Mouse (Mus musculus) neural tube, embryonic 12.5 days (tissue): ENCODE results near the gene Alkbh3. TPM values are rescaled to one million over a fixed set of nuclear protein-coding genes. Genes with fewer than 3 reads are reported as not detected.

Experiments
- ATAC-seq: fragments of 200-750 bp; cut with Nextera tagmentation; 2 replicates; pipeline ENCODE4 v1.8.0; 2017; ENCODE audit warnings: low read depth, mild to moderate bottlenecking, moderate TSS enrichment, moderate library complexity; ENCODE audit not compliant: low FRiP score
- H3K27ac ChIP-seq: fragments of 300-500 bp; sonication (generic); 2 replicates; pipeline ENCODE4 v1.5.1; 2016
- H3K27me3 ChIP-seq: fragments of 300-500 bp; sonication (generic); replicated peaks from 2 replicates; pipeline ENCODE4 v1.6.1; 2016; ENCODE audit warnings: mild to moderate bottlenecking
- H3K36me3 ChIP-seq: fragments of 300-500 bp; sonication (generic); 2 replicates; pipeline ENCODE4 v1.6.1; 2016; ENCODE audit warnings: mild to moderate bottlenecking
- H3K4me1 ChIP-seq: fragments of 300-500 bp; sonication (generic); 2 replicates; pipeline ENCODE4 v1.6.1; 2016
- H3K4me2 ChIP-seq: fragments of 300-500 bp; sonication (generic); replicated peaks from 2 replicates; pipeline ENCODE4 v1.6.1; 2016; ENCODE audit warnings: mild to moderate bottlenecking
- H3K4me3 ChIP-seq: fragments of 300-500 bp; sonication (generic); 2 replicates; pipeline ENCODE4 v1.5.1; 2016
- H3K9ac ChIP-seq: fragments of 300-500 bp; sonication (generic); 2 replicates; pipeline ENCODE4 v1.6.1; 2016; ENCODE audit warnings: mild to moderate bottlenecking
- H3K9me3 ChIP-seq: fragments of 300-500 bp; sonication (generic); 2 replicates; pipeline ENCODE4 v1.6.1; 2016; ENCODE audit warnings: mild to moderate bottlenecking
- WGBS: fragments of 180-500 bp; shearing (Covaris S2); methylation state at CpG from one replicate; pipeline ENCODE4 v1.1.7; 2016; 5-methylcytosine and 5-hydroxymethylcytosine counted together
- polyA plus RNA-seq: library from polyadenylated mRNA; unstranded; fragments of >200 nt; fragmentation: Nextera tagmentation; extraction: Ambion mirVana; gene quantifications from 2 replicates; pipeline ENCODE4 v1.2.1, GENCODE M21; 2016

Alkbh3 gene
- polyA plus RNA-seq, 1 experiment from 2014 or later = 57.6 TPM

- Histone ChIP-seq H3K36me3 (no peaks in the 10 kb centered on the region), H3K9me3 (no peaks in the 10 kb centered on the region), H3K9ac (no peak overlapping the region), H3K4me1 (peaks cover 32% of the 10 kb centered on the region), H3K4me3 (no peak overlapping the region), H3K4me2 (no peak overlapping the region), H3K27me3 (peaks cover 48% of the 10 kb centered on the region), H3K27ac (no peak overlapping the region)
- 76% methylated on average over 8 of the region's 8 CpGs for WGBS
- no peak for ATAC-seq
Measured at GRCm38 (mm10) chr2:93959346-93959745, 51.3 kb downstream of the Alkbh3 start.

DNA sequence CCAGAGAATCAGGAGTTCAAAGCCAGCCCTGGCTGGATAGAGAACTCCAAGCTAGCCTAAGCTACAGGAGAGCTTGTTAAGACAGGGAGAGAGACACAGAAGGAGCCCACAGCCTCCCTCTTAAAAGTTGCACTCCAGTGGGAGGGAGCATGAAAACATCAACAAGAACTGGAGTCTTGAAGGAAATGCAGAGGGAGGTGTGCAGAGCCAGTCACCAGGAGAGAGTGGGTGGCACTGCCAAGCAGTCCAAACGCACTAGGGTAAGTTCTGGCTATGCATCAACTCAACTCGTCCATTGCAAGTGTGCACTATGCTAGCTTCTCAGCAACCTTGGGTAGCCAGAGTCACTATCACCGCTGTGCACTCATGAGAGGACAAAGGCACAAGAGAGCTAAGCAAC lies 52.4 kb downstream of the Alkbh3 start:
- no peak for ATAC-seq
- Histone ChIP-seq H3K36me3 (no peaks in the 10 kb centered on the region), H3K4me3 (no peak overlapping the region), H3K4me1 (peaks cover 31% of the 10 kb centered on the region), H3K9ac (no peak overlapping the region), H3K27me3 (peaks cover 56% of the 10 kb centered on the region), H3K9me3 (no peaks in the 10 kb centered on the region), H3K4me2 (no peak overlapping the region), H3K27ac (no peak overlapping the region)
- 59% methylated on average over 3 of the region's 3 CpGs for WGBS

DNA sequence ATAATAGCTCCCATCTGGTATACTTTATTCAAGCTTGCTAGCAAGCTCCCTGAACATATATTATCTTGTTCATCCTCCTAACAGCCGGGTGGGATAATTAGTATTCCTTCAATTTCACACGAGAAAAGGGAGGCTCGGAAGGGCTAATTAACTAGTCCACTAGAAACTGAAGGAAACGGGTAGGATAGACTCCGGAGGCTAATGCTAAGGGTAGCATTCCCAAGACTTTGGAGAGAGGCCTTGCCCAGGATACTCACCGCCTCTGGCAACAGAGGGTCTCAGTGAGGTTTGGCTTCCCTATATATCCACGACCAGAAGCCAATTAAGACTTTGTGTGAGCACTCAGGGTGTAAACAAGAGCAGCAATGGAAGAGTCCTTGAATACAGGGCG lies 52.8 kb downstream of the Alkbh3 start:
- ATAC-seq = no peak
- Histone ChIP-seq H3K27me3 (peaks cover 58% of the 10 kb centered on the region), H3K27ac (no peak overlapping the region), H3K4me1 (peaks cover 31% of the 10 kb centered on the region), H3K36me3 (no peaks in the 10 kb centered on the region), H3K4me3 (peak overlapping the region; percentile 68; the same call in 1 of the 2 replicates), H3K4me2 (peak overlapping the region; percentile 98), H3K9ac (no peak overlapping the region), H3K9me3 (no peaks in the 10 kb centered on the region)
- 44% methylated on average over 8 of the region's 8 CpGs for WGBS

DNA sequence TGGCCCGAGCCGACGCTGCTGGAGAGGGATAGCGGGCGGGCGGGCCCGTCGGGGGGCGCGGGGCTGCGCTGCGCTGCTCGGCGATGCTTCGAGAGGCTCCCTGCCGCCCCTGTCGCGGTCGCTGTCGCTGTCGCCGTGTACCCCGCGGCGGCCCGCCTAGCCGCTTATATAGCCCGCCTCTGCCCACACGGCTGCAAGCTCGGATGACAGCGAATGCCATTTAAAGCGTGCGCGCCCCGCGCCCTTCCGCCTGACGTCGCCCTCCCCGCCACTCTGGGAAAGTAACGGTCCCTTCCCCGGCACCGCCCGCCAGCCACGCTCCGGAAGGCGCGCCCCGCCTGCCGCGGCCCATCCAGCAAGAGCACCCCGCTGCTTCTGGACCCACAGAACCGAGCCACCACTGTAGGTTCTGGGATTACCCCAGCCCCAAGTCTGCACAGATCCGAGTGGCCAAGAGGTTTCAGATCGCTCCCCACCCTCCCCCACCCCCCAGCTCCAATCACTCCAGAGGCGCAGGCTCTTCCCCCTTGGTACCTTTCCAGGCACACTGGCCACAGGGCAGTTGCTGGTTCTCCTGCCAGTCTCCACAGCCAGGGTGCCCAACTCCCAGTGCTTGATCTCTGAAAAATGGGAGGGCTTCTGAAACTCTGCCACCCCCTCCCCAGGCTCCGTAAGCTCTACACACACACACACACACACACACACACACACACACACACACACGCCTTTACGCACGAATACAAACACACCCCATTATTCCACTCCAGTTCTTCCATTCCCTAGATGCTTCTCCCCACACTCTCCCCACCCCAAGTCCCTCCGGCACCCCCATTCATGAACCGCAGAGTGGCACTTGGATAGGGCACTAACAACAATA lies 53.5 kb downstream of the Alkbh3 start, which contains the start of gene Gm13889:
Gene Gm13889, minus strand, starts transcription at position 294 of the 877 bp plus-strand sequence.
- WGBS = 4% methylated on average over 41 of the region's 62 CpGs
- peak within 1 kb of the TSS; percentile 98 for H3K4me2 ChIP-seq
- H3K27me3 ChIP-seq = peaks cover 58% of the 10 kb centered on the region
- no peaks in the 10 kb centered on the region for H3K9me3 ChIP-seq
- no peaks in the 10 kb centered on the region for H3K36me3 ChIP-seq
- peak within 1 kb of the TSS; percentile 83 for H3K9ac ChIP-seq
- ATAC-seq = peak; percentile 70
- H3K4me3 ChIP-seq = peak within 1 kb of the TSS; percentile 68
- H3K4me1 ChIP-seq = peaks cover 31% of the 10 kb centered on the region
- H3K27ac ChIP-seq = no peak within 1 kb of the TSS

GRCm38 (mm10) chr2:93956331-93956801 lies 54.2 kb downstream of the Alkbh3 start:
- peak; percentile 52 for ATAC-seq
- H3K4me3 ChIP-seq = peak overlapping the region; percentile 68
- H3K9ac ChIP-seq = peak overlapping the region; percentile 83
- H3K36me3 ChIP-seq = no peaks in the 10 kb centered on the region
- H3K9me3 ChIP-seq = no peaks in the 10 kb centered on the region
- peaks cover 31% of the 10 kb centered on the region for H3K4me1 ChIP-seq
- peaks cover 58% of the 10 kb centered on the region for H3K27me3 ChIP-seq
- no peak overlapping the region for H3K27ac ChIP-seq
- WGBS = under 1% methylated on average over 44 of the region's 44 CpGs
- peak overlapping the region; percentile 98 for H3K4me2 ChIP-seq

- H3K27ac ChIP-seq = no peak overlapping the region
- WGBS = under 1% methylated on average over 31 of the region's 31 CpGs
- H3K9ac ChIP-seq = peak overlapping the region; percentile 83
- peak; percentile 26 for ATAC-seq
- H3K4me1 ChIP-seq = peaks cover 31% of the 10 kb centered on the region
- H3K27me3 ChIP-seq = peaks cover 58% of the 10 kb centered on the region
- peak overlapping the region; percentile 98 for H3K4me2 ChIP-seq
- peak overlapping the region; percentile 68 for H3K4me3 ChIP-seq
- no peaks in the 10 kb centered on the region for H3K36me3 ChIP-seq
- H3K9me3 ChIP-seq = no peaks in the 10 kb centered on the region
Measured at GRCm38 (mm10) chr2:93955886-93956285, 54.7 kb downstream of the Alkbh3 start.

GRCm38 (mm10) chr2:93954781-93955578 lies 55.6 kb downstream of the Alkbh3 start:
- no peaks in the 10 kb centered on the region for H3K9me3 ChIP-seq
- H3K4me1 ChIP-seq = peaks cover 31% of the 10 kb centered on the region
- peak overlapping the region; percentile 68 for H3K4me3 ChIP-seq
- peaks cover 55% of the 10 kb centered on the region for H3K27me3 ChIP-seq
- peak overlapping the region; percentile 83; the same call in 1 of the 2 replicates for H3K9ac ChIP-seq
- H3K27ac ChIP-seq = no peak overlapping the region
- ATAC-seq = no peak
- no peaks in the 10 kb centered on the region for H3K36me3 ChIP-seq
- H3K4me2 ChIP-seq = peak overlapping the region; percentile 98
- 1% methylated on average over 32 of the region's 32 CpGs for WGBS

- H3K27me3 ChIP-seq = peaks cover 52% of the 10 kb centered on the region
- ATAC-seq = no peak
- 0 out of 2 replicates have a peak overlapping the region, but pooled peaks have one; percentile 98 for H3K4me2 ChIP-seq
Measured at GRCm38 (mm10) chr2:93953726-93954125, 56.9 kb downstream of the Alkbh3 start.

DNA sequence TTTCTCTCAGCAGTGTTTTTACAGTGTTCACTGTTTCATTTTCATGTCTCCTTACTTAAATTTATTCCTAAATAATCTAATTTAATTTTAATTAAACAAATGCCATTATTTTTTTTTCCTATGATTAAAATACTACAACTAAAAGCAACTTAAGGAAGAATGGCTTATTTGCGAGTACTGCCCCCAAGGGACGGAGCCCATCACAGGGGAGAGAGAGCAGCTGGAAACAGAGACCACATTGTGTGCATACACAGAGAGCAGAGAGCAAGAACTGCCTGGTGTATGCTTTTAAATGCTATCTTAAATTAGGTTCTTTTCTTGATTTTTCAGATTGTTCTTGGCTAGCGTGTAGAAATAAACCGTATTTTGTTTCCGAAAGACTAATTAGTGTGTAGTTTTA lies 63.6 kb downstream of the Alkbh3 start:
- Histone ChIP-seq H3K4me3 (no peak overlapping the region), H3K4me1 (no peaks in the 10 kb centered on the region), H3K9me3 (no peaks in the 10 kb centered on the region; the same call in 1 of the 2 replicates), H3K27ac (no peak overlapping the region), H3K4me2 (no peak overlapping the region), H3K36me3 (no peaks in the 10 kb centered on the region), H3K27me3 (no peaks in the 10 kb centered on the region), H3K9ac (no peak overlapping the region)
- WGBS = 54% methylated on average over 5 of the region's 5 CpGs
- no peak for ATAC-seq

More at GRCm38 (mm10) chr2:93953726-93954125, 56.9 kb downstream of the Alkbh3 start:
- no peaks in the 10 kb centered on the region; the same call in 1 of the 2 replicates for H3K9me3 ChIP-seq
- no peak overlapping the region for H3K9ac ChIP-seq
- no peak overlapping the region for H3K27ac ChIP-seq
- WGBS = 89% methylated on average over 9 of the region's 9 CpGs
- H3K4me3 ChIP-seq = no peak overlapping the region
- no peaks in the 10 kb centered on the region for H3K36me3 ChIP-seq
- peaks cover 31% of the 10 kb centered on the region for H3K4me1 ChIP-seq

DNA sequence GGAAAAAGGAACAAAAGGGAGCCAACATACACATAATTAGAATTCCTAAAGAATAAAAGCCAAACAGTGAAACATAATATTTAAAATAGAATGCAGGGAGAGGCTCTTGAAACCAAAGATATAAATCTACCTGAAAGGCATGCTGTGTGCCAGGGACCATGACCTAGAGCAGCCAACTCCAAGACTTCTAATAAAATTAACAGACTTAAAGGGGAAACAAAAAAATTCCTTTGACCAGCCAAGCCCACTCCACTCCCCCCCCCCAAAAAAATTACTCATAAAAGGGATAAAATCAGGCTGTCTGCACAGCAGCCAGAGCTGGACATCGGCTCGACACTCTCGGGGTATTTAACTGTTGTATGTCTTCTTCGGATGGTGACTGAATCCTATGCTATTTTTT lies 65.8 kb downstream of the Alkbh3 start:
- Histone ChIP-seq H3K4me3 (no peak overlapping the region), H3K9me3 (no peaks in the 10 kb centered on the region; the same call in 1 of the 2 replicates), H3K27me3 (no peaks in the 10 kb centered on the region), H3K36me3 (no peaks in the 10 kb centered on the region), H3K4me2 (no peak overlapping the region), H3K9ac (no peak overlapping the region), H3K4me1 (no peaks in the 10 kb centered on the region), H3K27ac (no peak overlapping the region)
- no peak for ATAC-seq
- 92% methylated on average over 4 of the region's 4 CpGs for WGBS

DNA sequence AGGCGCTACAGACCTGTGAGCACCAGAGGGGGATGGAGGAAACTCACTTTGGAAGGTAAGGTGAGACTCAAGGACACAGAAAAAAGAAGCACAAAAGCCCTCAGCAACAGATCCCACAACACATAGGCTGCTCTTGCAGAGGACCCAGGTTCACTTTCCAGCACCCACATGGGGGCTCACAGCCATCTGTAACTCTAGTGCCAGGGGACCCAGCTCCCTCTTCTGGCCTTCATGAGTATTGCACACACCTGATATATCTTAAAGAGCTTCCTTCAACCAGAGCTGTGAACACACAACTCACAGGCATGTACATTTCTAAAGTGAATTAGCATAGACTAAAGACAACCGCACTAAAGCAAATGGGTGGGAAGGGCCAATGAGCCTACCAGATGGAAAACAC lies 66.5 kb downstream of the Alkbh3 start:
- no peaks in the 10 kb centered on the region for H3K36me3 ChIP-seq
- H3K4me2 ChIP-seq = no peak overlapping the region
- no peaks in the 10 kb centered on the region for H3K27me3 ChIP-seq
- H3K4me1 ChIP-seq = no peaks in the 10 kb centered on the region
- no peak overlapping the region for H3K4me3 ChIP-seq
- ATAC-seq = no peak
- H3K27ac ChIP-seq = no peak overlapping the region
- H3K9me3 ChIP-seq = no peaks in the 10 kb centered on the region; the same call in 1 of the 2 replicates
- WGBS = 84% methylated on average over 2 of the region's 2 CpGs
- H3K9ac ChIP-seq = no peak overlapping the region

DNA sequence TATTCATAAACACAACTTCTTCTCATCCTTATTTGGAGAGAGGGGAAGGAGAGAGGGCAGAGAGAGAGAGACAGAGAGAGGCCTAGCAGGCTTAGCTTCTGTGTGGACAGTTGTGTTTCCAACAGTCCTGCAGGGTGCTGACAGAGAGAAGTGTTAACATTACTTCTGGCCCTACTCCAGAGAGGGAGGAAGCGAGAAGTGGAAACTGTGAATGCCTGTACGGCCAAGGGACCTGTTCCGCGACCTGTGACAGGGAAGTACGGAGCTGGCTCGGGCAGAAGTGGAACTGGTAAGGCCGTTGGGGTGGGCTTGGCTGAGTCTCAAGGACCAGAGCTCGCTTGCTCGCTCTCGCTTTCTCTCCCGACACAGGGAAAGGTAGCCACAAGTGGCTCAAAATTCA lies 68.9 kb downstream of the Alkbh3 start:
- 92% methylated on average over 11 of the region's 11 CpGs for WGBS
- H3K4me2 ChIP-seq = no peak overlapping the region
- H3K9me3 ChIP-seq = no peaks in the 10 kb centered on the region
- no peak for ATAC-seq
- H3K27me3 ChIP-seq = no peaks in the 10 kb centered on the region
- no peaks in the 10 kb centered on the region for H3K4me1 ChIP-seq
- no peak overlapping the region for H3K4me3 ChIP-seq
- no peaks in the 10 kb centered on the region for H3K36me3 ChIP-seq
- no peak overlapping the region for H3K9ac ChIP-seq
- no peak overlapping the region for H3K27ac ChIP-seq
